Mouse (Mus musculus) ovary, adult 18-20 months (tissue): ENCODE data around the gene Ccdc17.

Source experiments
- DNase-seq: peaks from one replicate; pipeline ENCODE4 v3.0.0; 2022; ENCODE audit warnings: low spot score, mixed read lengths

Ccdc17 gene

DNA sequence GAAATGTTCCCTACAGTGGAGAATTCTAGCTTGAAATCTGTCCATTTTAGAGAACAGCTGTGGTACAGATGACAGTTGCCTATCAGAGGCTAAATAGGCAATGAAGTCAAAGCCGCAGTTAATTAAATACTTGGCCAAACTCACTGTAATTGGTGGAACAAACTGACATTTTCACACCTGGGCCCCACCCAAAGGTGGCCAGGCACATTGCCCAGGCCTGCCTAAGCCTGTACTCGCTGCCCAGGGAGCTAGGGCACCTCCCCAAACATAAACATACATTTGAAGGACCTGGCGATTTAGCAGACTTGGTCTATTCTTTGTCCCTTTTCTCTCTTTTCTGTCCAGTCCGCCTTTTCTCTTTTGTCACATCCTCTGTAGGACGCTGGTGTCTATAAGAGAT is at the start of gene Ccdc17:
Gene Ccdc17 (plus strand): TSS at position 276 of the 400 bp plus-strand sequence.
- no peak for DNase-seq

DNA sequence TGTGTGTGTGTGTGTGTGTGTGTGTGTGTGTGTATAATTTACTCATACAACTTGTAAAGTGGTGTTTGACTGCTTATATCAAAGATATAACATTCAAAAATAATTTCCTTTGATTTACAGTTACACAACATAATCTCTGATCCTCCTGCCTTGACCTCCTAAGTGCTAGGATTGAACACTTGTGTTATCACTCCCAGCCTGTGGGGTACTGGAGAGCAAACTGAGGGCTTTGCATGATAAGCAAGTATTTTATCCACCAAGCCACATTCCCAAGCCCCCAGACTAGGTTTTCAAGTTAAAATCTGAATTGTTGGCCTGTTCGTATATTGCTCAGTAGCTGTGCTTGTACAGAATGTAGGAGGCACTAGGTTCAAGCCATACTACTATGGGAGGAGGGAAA is 46.0 kb upstream of the Ccdc17 start:
- no peak for DNase-seq

DNA sequence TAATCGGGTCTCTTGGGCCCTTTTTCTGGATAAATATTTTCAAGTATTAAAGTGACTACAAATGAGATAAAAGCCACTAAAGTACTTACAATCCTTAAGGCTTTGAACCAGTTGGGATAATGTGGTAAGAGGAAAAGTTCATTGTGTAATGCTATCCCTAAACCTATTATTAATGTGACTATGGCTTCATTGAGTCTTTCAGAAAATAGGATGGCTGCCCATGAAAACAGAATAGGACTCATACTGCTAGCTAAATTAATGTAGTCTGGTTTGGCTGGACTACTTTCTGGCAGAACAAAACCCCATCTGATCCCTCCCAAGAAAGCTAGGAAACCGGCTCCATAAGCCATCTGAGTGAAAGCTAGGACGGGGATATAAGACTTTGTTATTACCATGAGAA is 43.4 kb upstream of the Ccdc17 start:
- no peak for DNase-seq

DNA sequence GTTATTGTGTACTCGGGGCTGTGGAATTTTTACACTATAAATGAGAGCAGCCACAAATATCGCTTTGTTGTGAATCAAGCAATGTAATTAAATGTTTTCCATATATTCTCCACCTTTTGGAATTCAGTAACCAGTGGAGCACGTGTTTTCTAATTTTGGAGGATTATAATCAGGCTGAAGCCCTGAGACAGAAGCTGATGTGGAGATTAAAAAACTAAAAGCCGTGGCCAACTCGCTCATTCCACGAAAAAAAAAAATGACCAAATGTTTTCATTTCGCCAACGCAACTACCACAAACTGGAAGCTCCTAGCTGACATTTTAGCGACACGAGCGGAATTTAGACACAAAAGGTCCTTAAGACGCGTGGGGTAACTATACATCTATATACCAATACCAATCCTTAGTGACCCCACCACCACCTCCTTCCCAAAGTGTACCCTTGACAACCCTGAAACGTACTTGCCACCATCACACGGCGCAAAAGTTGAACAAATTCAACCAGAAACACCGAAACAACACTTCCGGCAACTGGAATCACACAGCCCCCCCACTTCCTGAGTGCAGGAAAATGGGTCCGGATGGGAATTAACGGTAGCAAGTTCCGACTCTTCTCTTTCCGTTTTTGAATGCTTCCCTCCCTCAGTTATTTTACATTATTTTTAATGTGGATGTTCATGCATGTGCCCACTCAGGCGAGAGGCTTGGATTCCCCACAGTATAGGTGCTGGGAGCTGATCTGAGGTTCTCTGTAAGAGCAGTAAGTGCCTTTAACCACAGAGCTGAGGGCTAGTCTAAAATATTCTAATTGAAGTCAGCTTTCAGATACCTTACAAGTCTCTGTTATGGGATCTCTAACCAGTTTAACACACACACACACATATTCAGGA is 40.8 kb upstream of the Ccdc17 start, which contains the start of gene Tmem69:
Gene Tmem69 (minus strand): TSS at position 524 of the 888 bp plus-strand sequence.
- peak; percentile 46 for DNase-seq

DNA sequence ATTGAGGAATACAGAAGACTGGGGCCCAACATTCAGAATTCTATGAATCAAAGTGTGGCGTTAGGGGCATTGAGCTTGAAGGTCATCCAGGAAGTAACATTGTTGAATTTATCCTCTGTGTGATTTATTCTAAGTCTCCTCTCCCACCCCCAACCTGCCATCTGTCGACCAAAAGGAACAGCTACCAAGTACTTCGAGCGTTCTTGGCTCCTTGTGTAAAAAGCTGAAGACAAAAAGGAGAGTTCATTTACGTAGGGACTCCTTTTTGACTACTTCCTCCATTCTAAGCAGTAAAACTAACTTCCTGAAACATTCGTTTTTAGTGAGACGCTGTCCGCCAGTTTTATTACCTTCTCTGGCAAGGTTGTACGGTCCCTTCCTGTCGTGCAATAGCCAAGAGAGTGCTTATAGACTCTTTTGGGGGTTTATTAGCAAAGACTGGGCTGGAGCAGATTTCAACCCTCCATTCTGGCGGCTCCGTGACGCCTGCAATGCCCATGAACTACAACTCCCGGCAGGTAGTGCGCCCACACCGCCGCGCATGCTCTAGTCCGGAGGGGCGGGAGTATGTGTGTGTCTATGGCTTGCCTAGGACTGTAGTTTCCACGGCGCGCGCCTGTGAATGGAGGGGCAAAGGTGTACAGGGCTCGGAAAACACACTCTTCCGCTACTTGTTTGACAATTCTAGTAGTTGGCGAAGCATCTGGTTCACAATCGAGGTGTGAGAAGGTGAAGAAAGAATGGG is 39.7 kb upstream of the Ccdc17 start:
- peak; percentile 91 for DNase-seq

DNA sequence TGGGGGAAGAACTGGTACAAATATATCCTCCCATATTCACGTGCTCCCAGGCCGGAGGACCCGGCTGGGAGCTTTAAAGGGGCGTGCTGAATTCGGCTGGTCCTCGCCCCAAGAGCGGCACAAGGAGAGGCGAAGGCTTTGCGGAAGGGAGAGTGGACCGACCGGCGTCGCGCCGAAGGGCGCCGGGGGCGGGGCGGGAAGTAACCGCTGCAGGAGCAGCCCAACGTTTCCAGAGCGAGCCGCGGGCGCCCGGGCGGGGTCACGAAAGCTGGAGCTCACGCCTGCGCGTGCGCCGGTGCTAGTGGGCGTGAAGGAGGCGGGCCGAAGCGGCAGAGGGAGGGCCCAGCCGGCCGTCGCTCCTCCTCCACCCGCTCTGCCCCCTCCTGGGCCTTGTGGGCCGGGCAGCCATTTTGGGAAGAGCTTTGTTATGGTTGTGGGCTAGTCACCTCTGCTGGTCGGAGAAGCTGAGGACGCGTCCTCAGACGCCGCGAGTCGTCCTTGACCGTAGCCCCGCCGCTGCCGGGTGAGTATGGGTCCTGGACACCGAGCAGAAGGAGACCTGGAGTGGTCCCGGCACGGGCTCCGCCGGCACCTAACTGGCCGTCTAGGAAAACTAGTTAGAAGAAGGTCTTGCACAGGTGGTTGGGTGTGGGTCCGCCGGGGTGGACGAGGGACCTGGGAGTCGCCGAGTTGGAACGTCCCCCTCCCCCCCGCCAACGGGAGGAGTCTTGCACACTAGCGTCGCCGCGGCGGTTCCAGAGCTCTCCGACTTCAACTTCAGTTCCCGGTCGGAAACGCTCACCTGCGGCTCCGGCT is 38.9 kb upstream of the Ccdc17 start, which contains the start of gene Gpbp1l1:
Gene Gpbp1l1 (plus strand): TSS at position 353 of the 816 bp plus-strand sequence.
- DNase-seq = peak; percentile 97

DNA sequence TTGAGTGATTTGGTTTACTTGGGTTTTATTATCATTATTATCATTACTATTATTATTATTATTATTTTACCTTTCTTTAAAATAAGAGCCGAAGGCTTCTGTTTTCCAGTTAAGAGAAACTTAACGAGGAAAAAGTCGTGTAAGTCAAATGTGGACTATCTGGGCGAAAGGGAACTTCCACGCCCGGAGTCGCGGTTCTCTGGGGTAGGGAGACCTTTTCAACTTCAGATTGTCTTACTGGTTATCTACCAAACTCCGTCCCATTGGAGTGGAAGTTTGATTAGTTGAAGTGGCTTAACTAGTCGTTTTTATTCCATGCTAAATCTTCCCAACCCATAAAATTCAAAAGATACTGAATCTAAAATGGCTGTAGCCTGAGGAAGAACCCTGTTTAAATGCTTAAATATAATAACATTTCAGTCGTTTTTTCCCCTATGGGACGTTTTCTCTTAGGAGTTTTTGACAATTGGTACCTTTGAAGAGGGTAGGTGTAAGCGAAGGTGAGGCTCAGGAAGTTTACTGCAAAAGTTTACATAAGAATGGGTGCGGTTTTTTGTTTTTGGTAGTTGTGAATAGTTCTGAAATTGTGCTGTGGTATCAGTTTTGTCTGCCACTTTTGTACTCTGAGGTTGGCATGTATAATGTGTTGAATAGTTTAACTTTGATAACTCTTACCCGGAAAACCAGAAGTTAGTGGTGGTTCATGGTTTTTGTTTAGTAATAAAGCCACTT is 38.1 kb upstream of the Ccdc17 start:
- DNase-seq = no peak

DNA sequence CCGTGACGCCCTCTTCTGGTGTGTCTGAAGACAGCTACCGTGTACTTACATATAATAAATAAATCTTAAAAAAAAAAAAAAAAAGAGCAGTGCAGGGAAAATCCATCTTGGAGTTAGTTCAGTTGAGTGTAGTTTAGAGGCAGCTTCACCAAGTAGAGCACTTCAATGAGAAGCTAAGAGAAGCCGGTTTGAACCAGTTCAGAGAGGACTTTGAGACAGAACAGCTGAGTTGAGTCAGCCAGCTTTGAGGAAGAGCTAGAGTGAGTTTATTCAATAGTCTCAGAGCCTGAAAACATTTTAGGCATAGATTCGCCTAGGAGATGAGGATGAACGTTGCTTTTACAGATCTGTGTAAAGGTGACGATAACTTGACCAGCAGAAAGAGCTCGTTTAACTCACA is 661 bp upstream of the Ccdc17 start:
- no peak for DNase-seq

DNA sequence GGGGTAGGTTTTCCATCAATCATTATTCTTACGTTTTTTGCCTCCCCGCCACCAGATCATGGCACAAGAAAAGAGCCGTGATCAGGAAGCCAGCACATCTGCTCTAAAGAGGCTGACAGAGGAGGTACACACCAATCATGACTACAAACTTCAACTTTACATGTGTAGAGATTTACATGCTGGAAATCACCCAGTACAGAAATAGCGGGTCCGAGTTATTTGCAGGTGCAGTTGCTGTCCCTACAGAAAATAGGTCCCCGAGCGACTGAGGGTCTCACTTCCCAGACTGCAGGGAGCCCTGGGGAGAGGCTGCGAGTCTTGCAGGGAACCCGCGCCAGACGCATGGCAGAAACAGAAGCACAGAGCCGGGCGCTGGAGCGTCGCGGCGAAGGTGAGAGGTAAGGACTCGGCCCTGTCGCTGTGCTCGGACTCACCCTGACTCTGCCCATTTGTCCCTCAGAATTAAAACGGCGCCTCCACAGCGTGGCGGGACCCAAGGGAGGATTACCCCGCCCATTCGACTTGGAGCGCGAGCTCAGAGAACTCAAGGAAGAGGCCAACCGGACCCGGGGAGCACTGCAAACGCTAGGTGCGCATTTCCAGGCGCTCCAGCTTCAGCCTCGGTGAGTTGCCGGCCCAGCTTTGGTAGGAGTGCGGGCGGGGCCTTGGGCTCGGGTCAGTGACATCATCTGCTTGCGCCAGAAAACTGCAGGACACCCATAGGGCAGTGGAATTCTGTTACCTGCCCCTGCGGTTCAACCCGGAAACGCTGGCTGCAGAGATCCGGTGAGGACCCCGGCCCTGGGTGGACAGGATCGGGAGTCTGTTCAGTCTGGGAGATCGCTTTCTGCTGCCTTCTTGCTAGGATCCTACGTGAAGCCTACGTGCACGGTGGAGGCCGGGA is 776 bp downstream of the Ccdc17 start:
- peak; percentile 82 for DNase-seq

DNA sequence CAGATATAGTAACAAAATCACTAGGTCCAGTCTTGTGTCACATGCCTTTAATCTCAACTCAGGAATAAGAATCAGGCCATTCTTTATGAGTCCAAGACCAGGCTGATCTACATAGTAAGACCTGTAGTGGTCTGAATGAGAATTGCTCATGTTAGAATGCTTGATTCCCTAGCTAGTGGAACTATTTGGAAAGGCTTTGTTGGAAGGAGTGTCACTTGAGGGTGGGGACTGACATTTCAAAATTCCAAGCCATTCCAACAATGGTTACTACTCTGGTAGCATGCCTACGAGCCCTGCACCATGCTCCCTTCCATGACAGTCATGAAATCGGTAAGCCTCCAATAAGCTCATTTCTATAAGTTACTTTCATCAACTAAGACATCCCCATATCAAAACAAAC is 16.2 kb downstream of the Ccdc17 start:
- DNase-seq = no peak

DNA sequence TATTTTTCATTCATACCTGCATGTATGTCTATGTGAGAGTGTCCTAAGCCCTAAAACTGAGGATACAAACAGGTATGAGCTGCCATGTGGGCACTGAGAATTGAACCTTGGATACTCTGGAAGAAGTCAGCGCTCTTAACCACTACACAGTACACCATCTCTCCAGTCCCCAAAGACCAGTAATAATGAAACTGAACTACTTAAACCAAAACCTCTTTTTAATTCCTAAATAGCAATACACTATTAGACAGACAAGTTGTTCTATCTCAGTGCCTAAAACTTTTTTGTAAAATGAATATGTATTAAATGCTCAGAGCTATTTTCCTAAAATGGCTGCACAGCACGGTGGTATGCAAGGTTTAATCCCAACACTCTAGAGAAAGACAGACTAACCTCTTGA is 18.8 kb downstream of the Ccdc17 start:
- DNase-seq = no peak

DNA sequence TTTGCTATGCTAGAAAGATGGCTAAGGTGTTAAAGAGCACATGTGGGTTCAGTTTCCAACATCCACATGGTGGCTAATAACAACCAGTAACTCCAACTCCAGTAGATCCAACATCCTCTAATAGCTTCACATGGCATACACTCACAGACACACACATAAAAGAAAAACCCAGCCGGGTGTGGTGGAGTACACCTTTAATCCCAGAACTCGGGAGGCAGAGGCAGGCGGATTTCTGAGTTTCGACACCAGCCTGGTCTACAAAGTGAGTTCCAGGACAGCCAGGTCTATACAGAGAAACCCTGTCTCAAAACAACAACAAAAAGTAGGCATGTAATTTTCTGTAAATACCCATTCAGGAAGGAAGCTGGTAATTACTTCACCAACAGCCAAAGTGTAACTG is 28.4 kb downstream of the Ccdc17 start:
- DNase-seq = no peak

DNA sequence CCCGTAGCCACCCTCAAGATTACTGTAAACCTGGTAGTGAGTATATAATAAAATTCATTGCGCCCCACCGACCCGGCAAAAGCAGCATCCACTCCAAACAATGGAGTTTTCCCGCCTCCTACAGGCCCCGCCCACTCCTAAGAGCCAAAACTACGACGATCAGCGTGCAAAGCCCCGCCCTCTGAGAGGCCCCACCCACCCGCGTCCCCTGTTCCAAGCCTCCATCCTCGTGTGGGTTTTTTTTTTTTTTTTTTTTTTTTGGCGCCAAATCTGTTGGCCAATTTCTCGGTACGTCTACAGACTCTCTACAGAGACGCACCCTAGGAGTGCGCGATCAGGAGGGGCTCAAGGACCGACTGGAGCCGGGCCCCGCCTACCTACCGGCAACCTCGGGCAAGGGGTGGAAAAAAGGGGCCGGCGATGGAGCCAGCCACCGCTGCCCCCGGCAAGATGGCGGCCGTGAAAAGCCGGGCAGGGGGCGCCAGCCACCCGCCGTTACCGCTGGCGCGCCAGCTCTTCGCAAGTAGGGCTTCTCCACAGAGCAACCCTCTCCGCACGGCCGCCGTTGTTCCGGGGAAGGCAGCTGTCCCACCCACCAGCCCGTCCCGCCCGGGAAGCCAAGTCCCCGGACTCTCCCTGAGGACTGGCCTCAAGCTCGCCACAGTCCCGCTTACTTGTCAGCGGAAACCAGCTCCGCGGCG is 30.4 kb downstream of the Ccdc17 start:
- peak; percentile 68 for DNase-seq

DNA sequence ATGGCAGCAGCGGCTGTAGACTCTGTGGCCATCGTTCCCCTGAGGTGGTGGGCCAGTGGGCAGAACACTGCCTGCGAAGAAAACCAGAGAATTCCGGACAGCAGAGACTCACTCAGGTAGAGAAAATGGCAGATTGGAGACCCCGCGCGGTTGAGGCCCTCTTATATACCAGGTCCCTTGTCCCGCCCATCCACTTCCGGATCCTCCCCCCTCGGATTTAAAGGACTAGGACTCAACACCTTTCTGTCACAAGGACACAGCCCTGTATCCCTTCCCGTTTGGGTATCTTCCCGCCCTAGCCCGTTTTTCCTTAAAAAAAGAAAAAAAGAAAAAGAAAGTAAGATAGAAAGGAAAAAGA is 30.9 kb downstream of the Ccdc17 start:
- peak; percentile 81 for DNase-seq

DNA sequence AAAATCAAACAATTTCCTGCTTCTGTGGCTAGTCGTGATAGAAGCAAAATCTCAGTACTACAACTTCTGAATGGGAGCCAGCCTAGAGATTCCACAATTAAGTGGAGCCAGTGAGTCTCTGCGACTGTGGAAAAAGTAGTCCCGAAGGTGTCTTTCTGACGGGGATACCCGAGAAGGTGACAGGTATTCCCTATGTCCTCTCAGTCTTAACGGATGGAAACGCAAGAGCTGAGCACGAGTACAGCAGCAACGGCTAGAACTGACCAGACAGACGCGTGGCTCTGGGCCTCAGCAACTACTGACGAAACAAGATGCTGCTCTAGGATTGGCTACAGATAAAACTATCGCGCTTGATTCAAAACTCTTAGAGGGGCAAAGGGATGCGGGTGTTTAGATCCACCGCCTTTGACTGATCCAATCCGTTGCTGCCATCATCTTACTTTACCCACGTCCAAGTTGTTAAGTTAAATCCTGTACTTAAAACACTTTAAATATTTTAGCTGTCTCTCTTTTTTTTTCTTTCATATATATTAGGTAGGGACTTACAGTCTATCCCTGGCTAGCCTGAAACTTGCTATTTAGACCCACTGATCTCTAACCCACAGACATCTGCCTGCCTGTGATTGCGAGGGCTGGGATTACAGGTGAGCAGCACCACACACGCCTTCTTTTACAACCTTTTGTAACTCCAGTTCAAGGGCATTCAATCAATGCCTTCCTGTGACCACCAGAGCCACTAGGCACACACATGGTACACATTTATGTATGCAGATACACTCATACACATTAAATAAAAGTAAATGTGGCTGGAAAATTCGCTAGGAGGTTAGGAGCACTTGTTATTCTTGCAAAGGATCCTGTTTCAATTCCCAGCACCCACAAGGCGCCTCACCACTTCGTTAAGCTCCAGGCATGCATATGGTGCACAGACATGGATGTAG is 31.5 kb downstream of the Ccdc17 start, which contains the start of gene Nasp:
Gene Nasp (minus strand): TSS at position 220 of the 941 bp plus-strand sequence.
- peak; percentile 72 for DNase-seq

DNA sequence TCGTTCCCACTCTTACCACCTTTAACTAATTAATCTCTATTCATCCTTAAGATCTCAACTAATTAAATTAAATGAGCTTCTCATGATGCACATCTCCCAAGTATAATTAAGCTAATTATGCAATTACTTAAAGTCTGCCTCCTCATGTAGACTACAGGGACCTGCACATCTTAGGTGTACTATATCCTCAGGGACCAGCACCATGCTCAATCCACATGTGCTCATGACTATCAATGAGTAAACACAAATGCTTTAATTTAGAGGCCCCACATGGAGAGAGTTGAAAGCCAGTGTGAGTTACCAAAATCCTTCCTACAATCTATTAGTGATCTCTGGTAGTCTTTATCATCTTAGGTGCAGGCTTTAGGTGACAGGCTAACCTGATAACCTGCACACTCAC is 38.7 kb downstream of the Ccdc17 start:
- no peak for DNase-seq

DNA sequence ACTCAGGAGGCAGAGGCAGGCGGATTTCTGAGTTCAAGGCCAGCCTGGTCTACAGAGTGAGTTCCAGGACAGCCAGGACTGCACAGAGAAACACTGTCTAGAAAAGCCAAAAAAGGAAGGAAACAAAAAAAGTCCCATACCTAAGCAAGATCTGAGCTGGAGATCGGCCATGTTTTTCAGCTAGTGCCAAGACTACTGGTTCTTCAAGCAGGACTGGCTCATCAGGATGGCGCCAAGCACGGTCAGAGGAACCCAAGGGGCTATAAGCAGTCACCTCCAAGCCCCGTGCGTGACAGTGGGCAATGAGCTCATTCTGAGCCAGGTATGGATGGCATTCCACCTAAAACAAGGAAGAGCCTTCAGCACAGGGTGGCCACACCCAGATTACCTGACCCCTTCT is 42.4 kb downstream of the Ccdc17 start:
- no peak for DNase-seq

DNA sequence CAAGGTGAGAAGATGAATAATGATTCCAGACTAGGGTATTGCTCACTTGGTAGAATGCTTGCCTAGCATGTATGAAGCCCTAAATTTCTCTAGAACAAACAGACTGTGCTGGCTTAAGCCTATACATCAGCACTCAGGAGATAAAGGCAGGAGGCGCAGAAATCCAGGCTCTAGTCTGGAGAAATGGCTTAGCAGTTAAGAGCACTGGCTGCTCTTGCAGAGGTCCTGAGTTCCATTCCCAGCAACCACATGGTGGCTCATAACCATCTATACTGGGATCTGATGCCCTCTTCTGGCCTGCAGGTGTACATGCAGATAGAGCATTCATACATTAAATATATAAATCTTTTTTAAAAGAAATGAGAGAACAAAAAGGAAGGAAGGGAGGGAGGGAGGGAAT is 45.6 kb downstream of the Ccdc17 start:
- no peak for DNase-seq

DNA sequence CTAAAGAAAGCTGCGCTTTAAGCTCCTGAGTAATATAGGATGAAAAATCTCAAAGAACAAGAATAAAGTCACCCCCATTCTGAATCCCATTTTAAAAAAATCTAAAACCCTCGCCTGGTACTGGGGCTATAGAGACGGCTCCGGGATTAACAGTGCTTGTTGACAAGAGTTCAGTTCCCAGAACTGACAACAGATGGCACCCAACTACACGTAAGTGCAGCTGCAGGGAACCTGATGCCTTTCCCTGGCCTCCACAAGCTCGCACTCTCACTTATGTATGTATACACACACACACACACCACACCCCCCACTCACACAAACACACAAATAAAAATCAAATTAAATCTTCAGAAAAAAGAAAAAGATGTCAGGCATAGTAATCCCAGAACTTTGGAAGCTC is 47.9 kb downstream of the Ccdc17 start:
- no peak for DNase-seq
